Mouse (Mus musculus) liver, embryonic 12.5 days (tissue): ENCODE data around the gene Rhbg. TPM values are rescaled to one million over a fixed set of nuclear protein-coding genes. Genes with fewer than 3 reads are reported as not detected.
"Not testable (repeated sequence)": the region's sequence is repeated elsewhere in the genome, so short reads cannot be mapped to it uniquely, and the experiment has no call there.

Experiments
- ATAC-seq: fragments of 200-750 bp; cut with Nextera tagmentation; 2 replicates; pipeline ENCODE4 v1.8.0; 2017; ENCODE audit warnings: moderate number of reproducible peaks, mild to moderate bottlenecking, moderate library complexity
- H3K27ac ChIP-seq: fragments of 300-500 bp; sonication (generic); 2 replicates; pipeline ENCODE4 v1.5.1; 2016; ENCODE audit warnings: mild to moderate bottlenecking
- H3K27me3 ChIP-seq: fragments of 300-500 bp; sonication (generic); replicated peaks from 2 replicates; pipeline ENCODE4 v1.6.1; 2016; ENCODE audit warnings: mild to moderate bottlenecking, moderate library complexity
- H3K36me3 ChIP-seq: fragments of 300-500 bp; sonication (generic); 2 replicates; pipeline ENCODE4 v1.6.1; 2016; ENCODE audit warnings: mild to moderate bottlenecking, moderate library complexity
- H3K4me1 ChIP-seq: fragments of 300-500 bp; sonication (generic); 2 replicates; pipeline ENCODE4 v1.6.1; 2016
- H3K4me2 ChIP-seq: fragments of 300-500 bp; sonication (generic); 2 replicates; pipeline ENCODE4 v1.6.1; 2016; ENCODE audit warnings: mild to moderate bottlenecking, moderate library complexity
- H3K4me3 ChIP-seq: fragments of 300-500 bp; sonication (generic); 2 replicates; pipeline ENCODE4 v1.5.1; 2016; ENCODE audit warnings: mild to moderate bottlenecking, moderate library complexity
- H3K9ac ChIP-seq: fragments of 300-500 bp; sonication (generic); 2 replicates; pipeline ENCODE4 v1.6.1; 2016; ENCODE audit warnings: mild to moderate bottlenecking, moderate library complexity
- H3K9me3 ChIP-seq: fragments of 300-500 bp; sonication (generic); replicated peaks from 2 replicates; pipeline ENCODE4 v1.6.1; 2016; ENCODE audit warnings: mild to moderate bottlenecking, moderate library complexity
- WGBS: fragments of 180-500 bp; shearing (Covaris S2); methylation state at CpG from one replicate; pipeline ENCODE4 v1.1.7; 2016; ENCODE audit not compliant: insufficient replicate concordance; 5-methylcytosine and 5-hydroxymethylcytosine counted together
- polyA plus RNA-seq: library from polyadenylated mRNA; unstranded; fragments of >200 nt; fragmentation: Nextera tagmentation; extraction: Ambion mirVana; gene quantifications from 2 replicates; pipeline ENCODE4 v1.2.1, GENCODE M21; 2016

Rhbg gene
- polyA plus RNA-seq, 1 experiment from 2014 or later, result 16.0 TPM

DNA sequence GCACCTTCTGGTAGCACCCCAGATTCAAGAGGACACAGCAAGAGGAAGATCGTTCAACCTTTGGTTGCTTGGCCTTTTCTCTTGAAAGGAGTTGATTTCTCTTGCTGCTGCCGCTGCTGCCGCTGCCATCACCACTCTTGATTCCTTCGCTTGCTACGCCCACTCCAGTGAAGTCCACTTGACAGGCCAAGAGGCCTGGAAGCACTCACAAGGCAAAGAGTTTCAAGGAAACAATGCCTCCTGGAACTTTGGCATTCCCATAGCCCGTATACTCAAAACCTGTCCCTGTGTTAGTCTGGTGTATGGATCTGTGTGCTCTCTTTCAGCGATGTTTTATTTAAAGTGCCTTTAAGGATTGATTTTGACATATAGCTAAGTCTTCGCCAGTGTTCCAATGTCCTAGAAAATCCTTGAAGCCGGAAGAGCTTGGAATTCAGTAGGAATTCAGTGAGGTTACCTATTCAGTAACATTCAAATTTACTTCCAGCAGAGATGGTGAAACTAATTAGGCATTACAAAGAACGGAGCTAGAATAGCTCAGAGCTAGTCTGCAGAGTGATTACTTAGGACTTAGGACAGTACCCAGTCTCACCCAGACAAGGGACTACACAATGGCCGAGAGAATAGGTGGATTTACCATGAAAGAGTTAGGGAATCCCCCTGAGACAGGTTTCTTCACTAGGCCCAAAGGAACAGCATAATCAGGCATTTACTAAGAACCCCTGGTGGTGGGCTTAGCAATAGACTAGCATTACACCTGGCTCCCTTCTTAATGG, 26.8 kb upstream of the Rhbg start:
- H3K4me1 ChIP-seq, H3K27ac ChIP-seq, H3K36me3 ChIP-seq, H3K27me3 ChIP-seq, H3K9ac ChIP-seq, ATAC-seq, H3K9me3 ChIP-seq, H3K4me3 ChIP-seq, H3K4me2 ChIP-seq: not testable (repeated sequence)
- 64% methylated on average over 11 of the region's 11 CpGs for WGBS

DNA sequence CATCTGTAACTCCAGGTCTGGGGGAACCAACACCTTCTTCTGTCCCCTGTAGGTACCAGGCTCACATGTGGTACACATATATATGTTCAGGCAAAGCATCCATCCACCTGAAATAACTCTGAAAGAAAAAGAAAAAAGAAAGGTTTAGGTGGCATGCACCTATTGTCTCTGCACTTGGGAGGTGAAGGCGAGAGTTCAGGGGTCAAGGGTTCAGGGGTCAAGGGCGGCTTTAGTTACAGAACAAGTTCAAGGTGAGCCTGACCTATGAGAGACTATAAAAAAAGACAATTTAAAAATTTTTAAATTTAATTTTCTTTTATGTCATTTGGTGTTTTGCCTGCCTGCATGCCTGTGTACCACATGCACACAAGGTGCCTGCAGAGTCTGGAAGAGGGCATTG, 25.5 kb upstream of the Rhbg start:
- no peak overlapping the region for H3K9ac ChIP-seq
- H3K27me3 ChIP-seq, result no peaks in the 10 kb centered on the region
- ATAC-seq, result no peak
- no peak overlapping the region for H3K27ac ChIP-seq
- peaks cover under 1% of the 10 kb centered on the region; the same call in 1 of the 2 replicates for H3K36me3 ChIP-seq
- 72% methylated on average over 2 of the region's 2 CpGs for WGBS
- H3K4me3 ChIP-seq, result no peak overlapping the region
- H3K4me2 ChIP-seq, result no peak overlapping the region
- no peaks in the 10 kb centered on the region for H3K9me3 ChIP-seq
- H3K4me1 ChIP-seq, result no peaks in the 10 kb centered on the region

DNA sequence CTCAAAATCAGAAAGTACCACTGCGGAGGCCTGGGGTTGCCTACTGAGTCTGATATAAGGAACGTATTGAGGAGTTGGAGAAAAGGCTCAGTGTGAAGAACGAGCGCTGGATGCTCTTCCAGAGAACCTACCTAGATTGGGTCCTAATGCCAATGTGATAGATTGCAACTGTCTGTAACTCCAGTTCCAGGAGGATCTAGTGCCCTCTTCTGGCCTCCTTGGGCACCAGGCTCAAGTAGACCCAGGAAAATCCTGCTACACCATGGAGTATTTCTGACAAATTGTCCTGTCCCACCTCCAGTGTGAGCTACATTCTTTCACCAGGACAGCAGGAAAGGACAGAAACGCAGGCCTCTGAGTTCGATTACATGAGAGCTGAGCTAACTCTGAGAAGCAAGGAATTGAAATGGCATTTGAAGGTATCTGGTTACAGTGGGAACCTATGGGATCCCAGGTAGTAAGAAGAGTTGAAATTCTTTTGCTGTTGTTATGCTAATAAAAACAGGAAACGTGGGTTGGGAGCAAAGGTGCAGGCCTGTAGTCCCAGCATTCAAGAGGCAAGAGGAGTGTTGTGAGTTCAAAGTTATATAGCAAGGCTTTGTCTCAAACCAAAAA, 22.1 kb upstream of the Rhbg start:
- H3K36me3 ChIP-seq, result no peaks in the 10 kb centered on the region
- WGBS, result 34% methylated on average over 7 of the region's 7 CpGs
- no peaks in the 10 kb centered on the region for H3K27me3 ChIP-seq
- H3K9me3 ChIP-seq, result no peaks in the 10 kb centered on the region
- no peak overlapping the region for H3K27ac ChIP-seq
- no peak overlapping the region for H3K4me2 ChIP-seq
- no peak for ATAC-seq
- H3K4me1 ChIP-seq, result no peaks in the 10 kb centered on the region
- no peak overlapping the region for H3K4me3 ChIP-seq
- no peak overlapping the region for H3K9ac ChIP-seq

DNA sequence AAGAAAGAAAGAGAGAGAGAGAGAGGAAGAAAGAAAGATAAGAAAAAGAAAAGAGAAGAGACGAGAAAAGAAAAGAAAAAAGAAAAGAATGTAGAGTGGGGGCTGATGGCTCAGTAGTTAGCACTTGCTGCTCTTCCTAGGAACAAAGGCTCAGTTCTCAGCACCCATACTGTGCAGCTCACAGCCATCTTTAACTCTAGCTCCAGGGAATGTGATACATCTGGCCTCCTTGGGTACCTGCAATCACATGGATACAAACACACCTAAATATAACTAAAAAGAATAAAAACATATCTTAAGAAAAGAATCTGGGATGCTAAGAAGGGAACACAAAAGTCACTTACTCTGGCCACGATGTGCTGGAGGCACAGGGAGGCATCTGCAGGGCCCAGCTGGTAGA, 21.6 kb upstream of the Rhbg start:
- ATAC-seq, result no peak
- Histone ChIP-seq H3K27me3 (no peaks in the 10 kb centered on the region; the same call in 1 of the 2 replicates), H3K9ac (no peak overlapping the region), H3K27ac (no peak overlapping the region), H3K4me1 (no peaks in the 10 kb centered on the region), H3K4me3 (no peak overlapping the region), H3K36me3 (no peaks in the 10 kb centered on the region), H3K9me3 (no peaks in the 10 kb centered on the region), H3K4me2 (no peak overlapping the region)
- WGBS, result 52% methylated on average over 2 of the region's 2 CpGs

DNA sequence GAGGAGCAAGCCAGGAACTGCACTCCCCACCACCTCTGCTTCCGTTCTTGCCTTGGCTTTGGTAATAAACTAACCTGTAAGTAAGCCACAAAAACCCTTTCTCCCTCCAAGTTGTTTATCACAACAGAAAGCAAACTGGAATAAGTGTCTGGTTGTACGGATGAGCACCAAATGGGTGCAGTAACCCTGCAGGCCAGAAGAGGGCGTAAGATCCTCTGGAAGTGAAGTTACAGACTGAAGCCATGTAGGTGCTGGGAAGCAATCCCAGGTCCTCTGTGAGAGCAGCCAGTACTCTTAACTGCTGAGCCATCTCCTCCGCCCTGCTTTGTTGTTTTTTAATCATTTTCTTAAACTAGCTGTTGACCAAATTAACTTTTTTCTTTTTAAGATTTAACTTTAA, 19.5 kb upstream of the Rhbg start:
- Histone ChIP-seq H3K9ac (no peak overlapping the region), H3K4me3 (no peak overlapping the region), H3K4me2 (no peak overlapping the region), H3K4me1 (no peaks in the 10 kb centered on the region), H3K36me3 (no peaks in the 10 kb centered on the region), H3K9me3 (no peaks in the 10 kb centered on the region), H3K27ac (no peak overlapping the region), H3K27me3 (no peaks in the 10 kb centered on the region; the same call in 1 of the 2 replicates)
- 87% methylated on average over 4 of the region's 4 CpGs for WGBS
- ATAC-seq, result no peak

DNA sequence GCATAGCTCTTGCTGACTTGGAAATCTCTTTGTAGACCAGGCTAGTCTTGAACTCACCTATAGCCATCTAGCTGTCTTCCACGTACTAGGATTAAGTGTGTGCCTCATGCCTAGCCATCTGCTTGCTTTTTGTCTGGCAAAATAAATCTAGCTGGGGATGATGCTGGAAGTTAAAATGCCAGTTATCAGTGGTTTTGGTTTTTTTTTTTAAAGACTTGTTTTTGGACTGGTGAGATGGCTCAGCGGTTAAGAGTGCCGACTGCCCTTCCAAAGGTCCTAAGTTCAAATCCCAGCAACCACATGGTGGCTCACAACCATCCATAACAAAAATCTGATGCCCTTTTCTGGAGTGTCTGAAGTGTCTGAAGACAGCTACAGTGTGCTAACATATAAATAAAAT, 17.4 kb upstream of the Rhbg start:
- Histone ChIP-seq H3K36me3 (no peaks in the 10 kb centered on the region), H3K27me3 (no peaks in the 10 kb centered on the region; the same call in 1 of the 2 replicates), H3K4me1 (no peaks in the 10 kb centered on the region), H3K9ac (no peak overlapping the region), H3K27ac (no peak overlapping the region), H3K4me3 (no peak overlapping the region), H3K4me2 (no peak overlapping the region), H3K9me3 (no peaks in the 10 kb centered on the region)
- WGBS, result 77% methylated on average over 3 of the region's 3 CpGs
- ATAC-seq, result no peak

DNA sequence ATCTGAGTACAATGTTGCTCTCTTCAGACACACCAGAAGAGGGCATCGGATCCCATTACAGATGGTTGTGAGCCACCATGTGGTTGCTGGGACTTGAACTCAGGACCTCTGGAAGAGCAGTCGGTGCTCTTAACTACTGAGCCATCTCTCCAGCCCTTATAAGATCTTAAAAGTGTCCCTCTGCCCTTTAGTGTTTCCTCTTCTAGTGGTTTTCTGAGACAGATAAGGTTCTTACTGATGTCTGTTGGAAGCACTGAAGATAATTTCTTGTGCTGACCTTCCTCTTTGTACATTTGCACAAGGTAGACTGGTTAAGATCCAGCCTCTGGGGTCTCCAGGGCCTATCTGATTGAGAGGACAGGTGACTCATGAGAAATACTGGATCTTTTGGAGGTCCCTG, 16.8 kb upstream of the Rhbg start:
- 47% methylated on average over 2 of the region's 2 CpGs for WGBS
- H3K27ac ChIP-seq, H3K4me1 ChIP-seq, H3K9ac ChIP-seq, H3K4me3 ChIP-seq, H3K36me3 ChIP-seq, H3K27me3 ChIP-seq, H3K4me2 ChIP-seq, ATAC-seq, H3K9me3 ChIP-seq: not testable (repeated sequence)

DNA sequence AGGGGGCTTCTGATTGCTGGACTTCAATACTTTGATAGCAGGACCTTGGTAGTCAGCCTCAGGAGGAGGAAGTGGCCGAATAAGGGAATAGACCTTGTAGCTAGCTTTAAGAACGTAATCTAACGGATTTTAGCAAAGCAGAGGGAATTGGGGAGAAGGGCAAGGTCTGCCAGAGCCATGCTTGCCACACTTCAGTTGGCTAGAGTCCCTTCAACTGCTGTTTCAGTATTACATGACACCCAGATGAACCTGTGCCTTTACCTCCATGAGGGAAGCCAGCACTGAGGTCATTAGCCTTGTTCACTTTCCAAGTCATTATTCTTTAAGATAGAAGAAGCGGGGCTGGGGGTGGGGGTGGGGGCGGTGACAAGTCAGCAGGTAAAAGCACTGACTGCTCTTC, 14.5 kb upstream of the Rhbg start:
- no peak overlapping the region for H3K4me3 ChIP-seq
- H3K36me3 ChIP-seq, result no peaks in the 10 kb centered on the region
- H3K9me3 ChIP-seq, result no peaks in the 10 kb centered on the region
- no peak overlapping the region for H3K9ac ChIP-seq
- H3K27ac ChIP-seq, result no peak overlapping the region
- H3K27me3 ChIP-seq, result peaks cover 6% of the 10 kb centered on the region; the same call in 1 of the 2 replicates
- no peak overlapping the region for H3K4me2 ChIP-seq
- 71% methylated on average over 5 of the region's 5 CpGs for WGBS
- H3K4me1 ChIP-seq, result no peaks in the 10 kb centered on the region
- ATAC-seq, result no peak

DNA sequence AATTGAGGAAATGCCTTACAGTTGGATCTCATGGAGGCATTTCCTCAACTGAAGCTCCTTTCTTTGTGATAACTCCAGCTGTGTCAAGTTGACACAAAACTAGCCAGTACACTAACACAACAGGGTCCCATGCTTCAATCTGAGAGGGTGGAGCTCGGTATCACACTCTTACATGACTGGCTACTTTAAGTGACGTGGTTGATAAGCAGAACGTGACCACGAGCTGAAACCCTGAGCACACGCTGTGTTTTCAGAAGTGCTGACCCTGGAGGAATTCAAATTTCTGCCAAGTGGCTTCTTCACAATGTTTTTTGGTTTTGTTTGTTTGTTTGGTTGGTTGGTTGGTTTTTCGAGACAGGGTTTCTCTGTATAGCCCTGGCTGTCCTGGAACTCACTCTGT, 13.5 kb upstream of the Rhbg start:
- H3K9me3 ChIP-seq, H3K36me3 ChIP-seq, H3K4me2 ChIP-seq, H3K27ac ChIP-seq, H3K4me1 ChIP-seq, H3K4me3 ChIP-seq, H3K27me3 ChIP-seq, ATAC-seq, H3K9ac ChIP-seq: not testable (repeated sequence)
- WGBS, result 27% methylated on average over 6 of the region's 6 CpGs

DNA sequence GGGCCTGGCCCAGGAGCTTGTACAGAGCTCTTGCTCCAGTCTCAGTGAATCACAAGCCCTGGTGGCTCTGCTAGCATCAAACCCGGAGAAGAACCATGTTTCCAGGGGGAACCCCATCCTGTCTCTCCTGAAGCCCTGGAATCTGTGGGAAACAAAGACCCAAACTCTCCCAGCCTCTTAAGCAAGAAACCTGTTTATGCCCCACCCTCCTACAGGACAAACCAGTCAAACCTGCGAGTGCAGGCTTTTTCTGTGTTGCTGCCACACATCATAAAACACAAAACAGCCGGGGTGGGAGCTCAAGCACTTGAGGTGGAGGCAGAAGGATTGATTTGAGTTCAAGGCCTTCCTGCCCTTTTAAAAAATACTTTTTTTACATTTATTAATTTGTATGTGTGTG, 7.8 kb upstream of the Rhbg start:
- H3K4me3 ChIP-seq, result no peak overlapping the region
- 64% methylated on average over 3 of the region's 3 CpGs for WGBS
- no peak for ATAC-seq

DNA sequence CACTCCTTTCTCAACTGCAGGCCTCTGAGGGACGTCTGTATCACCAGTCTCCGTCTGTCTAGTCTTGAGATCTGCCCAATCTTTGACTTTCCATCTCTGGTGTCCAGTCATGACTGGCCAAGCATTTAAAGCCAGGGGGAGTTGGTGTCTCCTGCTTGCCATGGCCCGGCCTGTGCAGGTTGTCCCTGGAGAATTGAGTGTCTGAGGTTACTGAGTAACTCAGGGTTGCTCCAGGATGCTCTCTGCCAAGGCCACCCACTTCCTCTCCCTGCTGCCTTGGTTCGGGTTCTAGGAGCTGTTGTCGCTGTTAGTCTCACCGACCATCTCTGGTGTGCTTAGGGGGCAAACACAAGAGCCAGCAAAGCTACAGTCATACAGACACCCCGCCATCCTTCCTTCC, 1.9 kb upstream of the Rhbg start:
- H3K27me3 ChIP-seq, result peaks cover 72% of the 10 kb centered on the region
- H3K9me3 ChIP-seq, result no peaks in the 10 kb centered on the region
- H3K4me1 ChIP-seq, result peaks cover 13% of the 10 kb centered on the region
- no peak overlapping the region for H3K9ac ChIP-seq
- H3K36me3 ChIP-seq, result no peaks in the 10 kb centered on the region
- H3K4me3 ChIP-seq, result no peak overlapping the region
- H3K27ac ChIP-seq, result no peak overlapping the region
- WGBS, result 31% methylated on average over 7 of the region's 7 CpGs
- no peak for ATAC-seq
- H3K4me2 ChIP-seq, result no peak overlapping the region

More for the DNA sequence above, 7.8 kb upstream of the Rhbg start:
- no peaks in the 10 kb centered on the region for H3K36me3 ChIP-seq
- no peaks in the 10 kb centered on the region for H3K4me1 ChIP-seq
- H3K27me3 ChIP-seq, result peaks cover 22% of the 10 kb centered on the region; the same call in 1 of the 2 replicates
- H3K9me3 ChIP-seq, result no peaks in the 10 kb centered on the region
- no peak overlapping the region for H3K9ac ChIP-seq
- H3K4me2 ChIP-seq, result no peak overlapping the region
- H3K27ac ChIP-seq, result no peak overlapping the region

DNA sequence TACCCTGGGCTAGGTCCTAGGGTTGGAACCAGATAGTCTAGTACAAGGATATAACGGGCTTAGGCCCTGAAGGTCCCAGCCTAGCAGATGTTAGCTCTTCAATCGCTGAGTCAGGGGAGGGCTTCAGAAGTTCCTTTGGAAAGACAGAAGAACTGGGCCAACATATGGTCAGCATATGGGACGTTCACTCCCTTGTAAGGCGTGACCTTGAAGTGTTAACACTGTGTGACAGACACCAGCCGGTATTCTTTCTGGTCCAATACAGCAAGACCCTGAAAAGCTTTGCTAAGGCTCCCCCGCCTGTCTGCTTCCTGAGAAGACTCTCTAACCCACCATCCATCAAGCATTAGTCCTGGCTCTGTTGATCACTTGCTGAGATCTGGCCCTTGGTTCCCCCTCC, 1.4 kb upstream of the Rhbg start:
- Histone ChIP-seq H3K4me1 (peaks cover 13% of the 10 kb centered on the region), H3K9ac (no peak overlapping the region), H3K27me3 (peaks cover 76% of the 10 kb centered on the region), H3K9me3 (no peaks in the 10 kb centered on the region), H3K36me3 (no peaks in the 10 kb centered on the region), H3K4me3 (no peak overlapping the region), H3K4me2 (no peak overlapping the region), H3K27ac (no peak overlapping the region)
- WGBS, result 52% methylated on average over 6 of the region's 6 CpGs
- ATAC-seq, result no peak
